Mouse (Mus musculus) lung, embryonic 15.5 days (tissue): ENCODE measurements around the gene Eif3a. TPM values are rescaled to one million over a fixed set of nuclear protein-coding genes. Genes with fewer than 3 reads are reported as not detected.

ENCODE experiments used
- ATAC-seq: fragments of 200-750 bp; cut with Nextera tagmentation; 2 replicates; pipeline ENCODE4 v1.8.0; 2017; ENCODE audit warnings: moderate number of reproducible peaks, borderline replicate concordance; ENCODE audit not compliant: low FRiP score, low TSS enrichment; ENCODE audit errors: extremely low read depth
- H3K27ac ChIP-seq: fragments of 300-500 bp; sonication (generic); 2 replicates; pipeline ENCODE4 v1.5.1; 2015; ENCODE audit warnings: moderate library complexity, mild to moderate bottlenecking, inconsistent platforms
- H3K27me3 ChIP-seq: fragments of 300-500 bp; sonication (generic); 2 replicates; pipeline ENCODE4 v1.6.1; 2015; ENCODE audit warnings: inconsistent platforms
- H3K36me3 ChIP-seq: fragments of 300-500 bp; sonication (generic); 2 replicates; pipeline ENCODE4 v1.6.1; 2015; ENCODE audit warnings: inconsistent platforms
- H3K4me1 ChIP-seq: fragments of 300-500 bp; sonication (generic); 2 replicates; pipeline ENCODE4 v1.6.1; 2015; ENCODE audit warnings: inconsistent platforms
- H3K4me2 ChIP-seq: fragments of 300-500 bp; sonication (generic); 2 replicates; pipeline ENCODE4 v1.6.1; 2015; ENCODE audit warnings: inconsistent platforms, mild to moderate bottlenecking, moderate library complexity
- H3K4me3 ChIP-seq: fragments of 300-500 bp; sonication (generic); 2 replicates; pipeline ENCODE4 v1.5.1; 2015; ENCODE audit warnings: mild to moderate bottlenecking, inconsistent platforms
- H3K9ac ChIP-seq: fragments of 300-500 bp; sonication (generic); 2 replicates; pipeline ENCODE4 v1.6.1; 2015; ENCODE audit warnings: inconsistent platforms
- H3K9me3 ChIP-seq: fragments of 300-500 bp; sonication (generic); 2 replicates; pipeline ENCODE4 v1.6.1; 2016; ENCODE audit warnings: inconsistent platforms
- WGBS: fragments of 180-500 bp; shearing (Covaris S2); methylation state at CpG from one replicate; pipeline ENCODE4 v1.1.7; 2015; 5-methylcytosine and 5-hydroxymethylcytosine counted together
- microRNA-seq: library from miRNA; unstranded; fragments of <30 nt; microRNA quantifications from one replicate; pipeline ENCODE4, GENCODE M21; 2016
- polyA plus RNA-seq: library from polyadenylated mRNA; unstranded; fragments of >200 nt; fragmentation: Nextera tagmentation; extraction: Ambion mirVana; gene quantifications from 2 replicates; pipeline ENCODE4 v1.2.1, GENCODE M21; 2015

Gene Eif3a
- polyA plus RNA-seq, 1 experiment from 2014 or later: 137 TPM

DNA sequence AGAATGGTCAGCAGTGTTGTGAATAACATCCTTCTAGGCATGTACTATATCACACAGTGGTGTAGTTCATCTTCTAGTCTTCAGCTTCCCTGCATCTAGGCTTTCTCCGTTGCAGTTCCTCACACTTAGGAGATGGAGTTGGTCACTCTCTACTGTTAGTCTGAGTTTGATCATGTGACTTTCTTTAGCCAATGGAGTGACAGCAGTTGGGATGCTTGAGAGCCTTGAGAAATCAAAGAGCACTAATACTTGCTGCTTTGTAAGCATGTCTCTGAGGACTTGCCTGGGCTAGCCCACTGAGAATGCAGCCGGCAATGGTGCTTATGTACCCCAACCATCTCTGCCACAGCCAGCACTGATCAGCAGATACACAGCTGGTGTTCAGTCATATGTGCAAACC is 77.9 kb downstream of the Eif3a start:
- no peak overlapping the region for H3K9ac ChIP-seq
- H3K9me3 ChIP-seq: no peaks in the 10 kb centered on the region
- H3K4me2 ChIP-seq: no peak overlapping the region
- no peaks in the 10 kb centered on the region for H3K4me1 ChIP-seq
- no peak overlapping the region for H3K4me3 ChIP-seq
- H3K27ac ChIP-seq: no peak overlapping the region
- WGBS: 77% methylated on average over 2 of the region's 2 CpGs
- no peaks in the 10 kb centered on the region for H3K27me3 ChIP-seq
- H3K36me3 ChIP-seq: no peaks in the 10 kb centered on the region
- ATAC-seq: no peak

Small RNAs within 50 kb of the gene (microRNA-seq; reads per million reads assigned to microRNA genes)
- gene mmu-mir-3084-1: not detected

Other genes with a start within 250 kb of the Eif3a start
- gene Cacul1, start 209.6 kb downstream of the Eif3a start, polyA plus RNA-seq: 22.4 and 25.7 TPM in 2 replicates
- 1.4 and 1.6 TPM in 2 replicates for gene Nanos1, start 34.7 kb downstream of the Eif3a start, polyA plus RNA-seq
- gene Fam45a, start 20.9 kb upstream of the Eif3a start, polyA plus RNA-seq: 30.3 and 32.3 TPM in 2 replicates
- 6.4 and 7.1 TPM in 2 replicates for gene Sfxn4, start 70.8 kb upstream of the Eif3a start, polyA plus RNA-seq
- 114 and 116 TPM in 2 replicates for gene Prdx3, start 83.9 kb upstream of the Eif3a start, polyA plus RNA-seq
- 3.2 and 4.2 TPM in 2 replicates for gene Grk5, start 99.1 kb upstream of the Eif3a start, polyA plus RNA-seq